ENCODE assay signal across 9 mouse cellular contexts in genomic region chr16:32660557-32661321, GRCm38 (mm10). TPM values are rescaled to one million over a fixed set of nuclear protein-coding genes. Genes with fewer than 3 reads are reported as not detected.
A peak's percentile ranks its signal among the peaks of the same experiment; 100 is the strongest.
DNase-seq lines count a peak whose midpoint lies in the region; ATAC-seq and TF ChIP-seq lines count a peak whose summit lies in the region.
"Had no signal": no experiment of that assay in that cellular context is flagged by ENCODE, and none has a peak within 500 bp of the region (broad histone marks: within the 10 kb centered on the region; RNA-seq: fewer than 3 reads in every experiment).

No protein-coding gene starts in this region.

- H3K9ac ChIP-seq in forebrain, embryonic 11.5 days (ENCODE audit: low read length): peak overlapping the region; percentile 25
- H3K9ac ChIP-seq in heart, postnatal 0 days (replicated peaks; ENCODE audit: low read depth, low read length): peak overlapping the region; percentile 39
- H3K9ac ChIP-seq in liver, embryonic 16.5 days (ENCODE audit: low read depth, low read length): no peak overlapping the region
- H3K9ac ChIP-seq: liver, embryonic 14.5 days had no signal

- peaks cover 96% of the 10 kb centered on the region for H3K79me2 ChIP-seq in C2C12 (ENCODE audit: control insufficient read depth, insufficient read depth)

- peaks cover 18% of the 10 kb centered on the region for H3K36me3 ChIP-seq in C2C12 (ENCODE audit: control insufficient read depth, insufficient read depth)
- no peaks in the 10 kb centered on the region for H3K36me3 ChIP-seq in forebrain, embryonic 11.5 days (ENCODE audit: control insufficient read depth, insufficient read depth, low read length)
- no peaks in the 10 kb centered on the region for H3K36me3 ChIP-seq in heart, postnatal 0 days (replicated peaks; ENCODE audit: control insufficient read depth, insufficient read depth, low read length)
- H3K36me3 ChIP-seq in liver, embryonic 16.5 days (ENCODE audit: control insufficient read depth, insufficient read depth): no peaks in the 10 kb centered on the region

- ATAC-seq in forebrain, embryonic 11.5 days (replicated peaks; ENCODE audit: low FRiP score): 0 out of 2 replicates have a peak, but pooled peaks have one; percentile 29
- ATAC-seq in heart, postnatal 0 days (ENCODE audit: insufficient read depth, low read depth): peak; percentile 59
- peak; percentile 33 for ATAC-seq in liver, embryonic 16.5 days (ENCODE audit: low read depth)
- no peak for ATAC-seq in erythroblast, adult 5-6 weeks (replicated peaks; ENCODE audit: low FRiP score, poor library complexity, severe bottlenecking)

- peak; percentile 75 for DNase-seq in adrenal gland, postnatal 25 days
- no peak for DNase-seq in forebrain, embryonic 11.5 days (ENCODE audit: low spot score)
- no peak for DNase-seq in heart, postnatal 0 days (ENCODE audit: low spot score)
- DNase-seq in kidney, postnatal 14 days: peak; percentile 77
- DNase-seq in right cerebral cortex, adult 18-20 months: peak; percentile 67

- TF ChIP-seq CTCF in C2C12 (IDR thresholded peaks at IDR 0.05; ENCODE audit: control insufficient read depth, insufficient read depth, insufficient read length): no peak
- no peak for TF ChIP-seq CTCF in heart, postnatal 0 days (IDR thresholded peaks at IDR 0.05; ENCODE audit: low read depth)

- WGBS in forebrain, embryonic 11.5 days: 36% methylated on average over 10 of the region's 10 CpGs
- WGBS in heart, postnatal 0 days: 13% methylated on average over 10 of the region's 10 CpGs
- 30% methylated on average over 10 of the region's 10 CpGs for WGBS in liver, embryonic 16.5 days (ENCODE audit: insufficient replicate concordance)

- peaks cover 55% of the 10 kb centered on the region for H3K79me3 ChIP-seq in C2C12 (ENCODE audit: low read depth)

- no peaks in the 10 kb centered on the region for H3K27me3 ChIP-seq in C2C12 (ENCODE audit: control insufficient read depth, insufficient read depth, insufficient read length)
- no peaks in the 10 kb centered on the region for H3K27me3 ChIP-seq in forebrain, embryonic 11.5 days (ENCODE audit: control insufficient read depth, insufficient read depth, low read length)
- no peaks in the 10 kb centered on the region for H3K27me3 ChIP-seq in heart, postnatal 0 days (ENCODE audit: control insufficient read depth, insufficient read depth, low read length)
- no peaks in the 10 kb centered on the region for H3K27me3 ChIP-seq in liver, embryonic 16.5 days (ENCODE audit: control insufficient read depth, insufficient read depth, low read depth, low read length)

- H3ac ChIP-seq in C2C12 (ENCODE audit: control insufficient read depth, insufficient read length, low read depth): no peak overlapping the region

- H3K9me3 ChIP-seq in forebrain, embryonic 11.5 days (ENCODE audit: control insufficient read depth, low read length): no peaks in the 10 kb centered on the region
- H3K9me3 ChIP-seq in heart, postnatal 0 days (replicated peaks; ENCODE audit: control insufficient read depth, low read length): no peaks in the 10 kb centered on the region
- no peaks in the 10 kb centered on the region for H3K9me3 ChIP-seq in liver, embryonic 16.5 days (replicated peaks; ENCODE audit: control insufficient read depth, low read length)

- no peak overlapping the region for H3K4me2 ChIP-seq in forebrain, embryonic 11.5 days (ENCODE audit: low read depth, low read length, severe bottlenecking)
- H3K4me2 ChIP-seq in heart, postnatal 0 days (ENCODE audit: low read depth, low read length): peak overlapping the region; percentile 49
- H3K4me2 ChIP-seq in liver, embryonic 16.5 days (ENCODE audit: low read depth, low read length): no peak overlapping the region; the same call in 1 of the 2 replicates

- peaks cover 31% of the 10 kb centered on the region; the same call in 1 of the 2 replicates for H3K4me1 ChIP-seq in forebrain, embryonic 11.5 days (replicated peaks; ENCODE audit: control insufficient read depth, insufficient read depth, low read length)
- peaks cover 39% of the 10 kb centered on the region for H3K4me1 ChIP-seq in heart, postnatal 0 days (ENCODE audit: control insufficient read depth, insufficient read depth)
- H3K4me1 ChIP-seq in liver, embryonic 16.5 days (ENCODE audit: control insufficient read depth, low read depth, low read length): peaks cover 68% of the 10 kb centered on the region

- H3K4me3 ChIP-seq in C2C12 (ENCODE audit: insufficient read depth, poor library complexity, severe bottlenecking): no peak overlapping the region
- no peak overlapping the region for H3K4me3 ChIP-seq in forebrain, embryonic 11.5 days (ENCODE audit: low read depth, low read length)
- peak overlapping the region; percentile 24 for H3K4me3 ChIP-seq in heart, postnatal 0 days (ENCODE audit: low read depth, low read length)
- no peak overlapping the region for H3K4me3 ChIP-seq in liver, embryonic 16.5 days (ENCODE audit: low read depth, low read length)

- H3K27ac ChIP-seq in forebrain, embryonic 11.5 days (ENCODE audit: low read depth, low read length): 0 out of 2 replicates have a peak overlapping the region, but pooled peaks have one; percentile 12
- H3K27ac ChIP-seq in heart, postnatal 0 days (ENCODE audit: low read depth): peak overlapping the region; percentile 51
- peak overlapping the region; percentile 31 for H3K27ac ChIP-seq in liver, embryonic 16.5 days (ENCODE audit: low read length)
- H3K27ac ChIP-seq: liver, embryonic 14.5 days had no signal

- no peak for TF ChIP-seq EP300 in heart, postnatal 0 days (IDR thresholded peaks at IDR 0.05; ENCODE audit: low read depth)

TF ChIP-seq in C2C12, 6 proteins besides CTCF, POLR2A, EP300 and RAD21:
- TF ChIP-seq FOSL1 (IDR thresholded peaks at IDR 0.05; ENCODE audit: insufficient read depth, low read length, poor library complexity, severe bottlenecking) (no peak), CEBPB (IDR thresholded peaks at IDR 0.05; ENCODE audit: low read depth) (peak; percentile 32)

RNA-seq across cellular contexts. Expression of gene Tnk2, which starts 17.1 kb away (rescaled TPM):
- polyA plus RNA-seq in C2C12 (2012; fragmentation: generic; extraction: Trizol): 78.4 TPM
- total RNA-seq in adrenal gland, postnatal 25 days (2021): 34.8 and 52.2 TPM in 2 replicates
- polyA plus RNA-seq in forebrain, embryonic 11.5 days (2014; fragmentation: Nextera tagmentation; extraction: Ambion mirVana): 11.2 and 12.1 TPM in 2 replicates
- 9.4 and 14.2 TPM in 2 replicates for total RNA-seq in heart, postnatal 0 days (2014; rRNA removed; ENCODE audit: low replicate concordance)
- polyA plus RNA-seq in heart, postnatal 0 days (2015; fragmentation: Nextera tagmentation; extraction: Ambion mirVana): 6.0 and 7.0 TPM in 2 replicates
- 2.7 and 2.8 TPM in 2 replicates for polyA plus RNA-seq in liver, embryonic 16.5 days (2015; fragmentation: Nextera tagmentation; extraction: Ambion mirVana)
- total RNA-seq in erythroblast, adult 5-6 weeks (2015; ENCODE audit: low replicate concordance): 15.8 and 33.2 TPM in 2 replicates
- total RNA-seq in erythroblast, adult 5-6 weeks (2017; ENCODE audit: low replicate concordance): 19.6 and 29.7 TPM in 2 replicates

RNA-seq across cellular contexts. Expression of gene Tfrc, which starts 52.0 kb away (rescaled TPM):
- 25.1 TPM for polyA plus RNA-seq in C2C12 (2012; fragmentation: generic; extraction: Trizol)
- total RNA-seq in adrenal gland, postnatal 25 days (2021): 37.9 and 42.6 TPM in 2 replicates
- 68.4 and 73.6 TPM in 2 replicates for polyA plus RNA-seq in forebrain, embryonic 11.5 days (2014; fragmentation: Nextera tagmentation; extraction: Ambion mirVana)
- 35.3 and 71.7 TPM in 2 replicates for total RNA-seq in heart, postnatal 0 days (2014; rRNA removed; ENCODE audit: low replicate concordance)
- 46.5 and 57.1 TPM in 2 replicates for polyA plus RNA-seq in heart, postnatal 0 days (2015; fragmentation: Nextera tagmentation; extraction: Ambion mirVana)
- 317 and 331 TPM in 2 replicates for polyA plus RNA-seq in liver, embryonic 16.5 days (2015; fragmentation: Nextera tagmentation; extraction: Ambion mirVana)
- 1,871 and 1,887 TPM in 2 replicates for total RNA-seq in erythroblast, adult 5-6 weeks (2015; ENCODE audit: low replicate concordance)
- 2,733 and 3,492 TPM in 2 replicates for total RNA-seq in erythroblast, adult 5-6 weeks (2017; ENCODE audit: low replicate concordance)

Comparison
In these comparisons a context has a peak if more than half of its experiments do, and no peak if none do; other contexts are left out.
1. DNase-seq: peak in adrenal gland, postnatal 25 days (single experiment), kidney, postnatal 14 days (single experiment) and right cerebral cortex, adult 18-20 months (single experiment); none in forebrain, embryonic 11.5 days (single experiment) and heart, postnatal 0 days (single experiment).
2. Peak in every context shown above with its lines, with median percentiles within 50 percentile points of each other: H3K27ac ChIP-seq.